Mouse (Mus musculus) central nervous system, embryonic 18 days (tissue): ENCODE data around the gene Slc16a1. TPM values are rescaled to one million over a fixed set of nuclear protein-coding genes. Genes with fewer than 3 reads are reported as not detected.

ENCODE experiments used
- polyA plus RNA-seq: library from polyadenylated mRNA; depleted of rRNA; stranded (reverse); fragments of >200 nt; gene quantifications from 2 replicates; pipeline ENCODE4 v1.2.3, GENCODE M21; 2012; rRNA removed

Slc16a1 gene
- 11.1 and 13.4 TPM in 2 replicates for polyA plus RNA-seq

GRCm38 (mm10) chr3:104638403-104638779 is at the start of gene Slc16a1:
Slc16a1 (plus strand) TSS chr3:104638668.

Other genes with a start within 250 kb of the Slc16a1 start
- 27.1 TPM in 2 replicates for gene Lrig2, start 126.8 kb upstream of the Slc16a1 start, polyA plus RNA-seq
- gene Ppm1j, start 142.4 kb downstream of the Slc16a1 start, polyA plus RNA-seq: 2.6 and 5.0 TPM in 2 replicates
- 0.45 and 0.62 TPM in 2 replicates for gene Fam19a3, start 143.2 kb downstream of the Slc16a1 start, polyA plus RNA-seq
- gene Rhoc, start 149.7 kb downstream of the Slc16a1 start, polyA plus RNA-seq: 35.0 and 39.1 TPM in 2 replicates
- 7.1 and 7.4 TPM in 2 replicates for gene Mov10, start 179.9 kb downstream of the Slc16a1 start, polyA plus RNA-seq
- 13.4 and 13.8 TPM in 2 replicates for gene St7l, start 225.3 kb downstream of the Slc16a1 start, polyA plus RNA-seq
- 52.9 and 53.6 TPM in 2 replicates for gene Capza1, start 225.8 kb downstream of the Slc16a1 start, polyA plus RNA-seq